Mouse (Mus musculus): ENCODE measurements around the gene Rem2. TPM values are rescaled to one million over a fixed set of nuclear protein-coding genes. Genes with fewer than 3 reads are reported as not detected.

Rem2 gene
- total and polyA plus RNA-seq, 3 experiments = 4.8 to 38.8 TPM; not detected in 1

DNA sequence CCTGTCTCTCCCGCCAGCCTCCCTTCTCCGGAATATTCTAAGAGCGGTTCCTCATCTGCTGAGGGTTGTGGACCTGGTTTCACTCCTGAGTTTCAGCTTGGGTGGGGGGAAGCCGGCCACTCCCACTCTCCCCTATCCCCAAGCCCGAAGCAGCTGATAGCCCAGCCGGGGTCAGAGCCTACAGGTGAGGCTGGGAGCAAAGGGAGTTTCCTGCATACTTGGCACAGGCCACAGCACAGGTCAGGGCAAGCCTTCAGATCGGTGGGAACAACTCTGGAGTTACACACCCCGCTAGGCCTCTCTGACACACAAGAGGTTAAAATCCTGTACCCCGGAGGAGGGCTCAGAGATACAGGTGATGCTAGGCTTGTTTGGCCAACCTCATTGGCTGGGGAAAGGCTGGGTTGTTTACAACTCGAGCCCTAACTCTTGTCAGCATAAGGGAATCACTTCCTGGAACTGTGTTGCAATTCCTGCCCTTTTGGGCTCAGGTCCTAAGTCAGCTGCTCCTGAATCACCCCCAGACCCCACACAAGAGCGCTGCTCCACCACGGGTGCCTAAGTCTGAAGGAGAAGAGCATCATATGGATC lies 41.9 kb upstream of the Rem2 start:
- Histone ChIP-seq H3K27me3 (ENCODE audit: control insufficient read depth in 1 of 2, insufficient read depth in 2 of 2, low read length in 2 of 2) (no peaks in the 10 kb centered on the region), H3K27ac (ENCODE audit: control insufficient read depth, low read depth, low read length) (no peak overlapping the region), H3K4me3 (ENCODE audit: control insufficient read depth in 1 of 2, insufficient read depth in 1 of 2, low read depth in 2 of 2, low read length in 2 of 2) (no peak overlapping the region)

DNA sequence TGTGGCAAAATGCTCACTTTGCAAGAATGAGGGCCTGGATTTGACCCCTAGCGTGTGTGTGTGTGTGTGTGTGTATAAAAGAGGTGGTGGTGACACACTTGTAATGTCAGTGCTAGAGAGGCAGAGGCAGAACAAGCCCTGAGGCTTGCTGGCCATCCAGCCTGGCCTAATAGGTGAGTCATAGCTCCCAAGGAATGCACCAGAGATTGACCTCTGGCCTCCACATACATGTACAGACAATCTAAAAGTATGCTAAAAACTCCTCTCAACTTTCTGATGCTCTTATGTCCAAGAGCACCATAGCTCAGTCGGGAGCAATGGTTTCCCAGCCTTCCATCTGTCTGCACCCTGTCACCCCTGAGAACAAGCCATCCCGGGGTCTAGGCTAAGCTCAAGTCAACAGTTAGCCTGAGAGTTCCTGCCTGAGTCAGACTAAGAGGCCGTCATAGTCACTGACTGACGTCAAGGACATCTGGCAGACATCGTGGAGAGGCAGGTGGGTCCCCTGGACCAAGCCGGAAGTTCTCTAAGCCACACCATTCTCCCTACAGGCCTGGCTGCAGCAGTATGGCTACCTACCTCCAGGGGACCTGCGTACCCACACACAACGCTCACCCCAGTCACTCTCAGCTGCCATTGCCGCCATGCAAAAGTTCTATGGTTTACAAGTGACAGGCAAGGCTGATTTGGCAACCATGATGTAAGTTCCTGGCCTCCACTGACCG lies 40.5 kb upstream of the Rem2 start:
- no peak overlapping the region for H3K4me3 ChIP-seq (ENCODE audit: control insufficient read depth in 1 of 2, insufficient read depth in 1 of 2, low read depth in 2 of 2, low read length in 2 of 2)
- H3K27me3 ChIP-seq (ENCODE audit: control insufficient read depth in 1 of 2, insufficient read depth in 2 of 2, low read length in 2 of 2) = no peaks in the 10 kb centered on the region
- peaks cover 0 to 5% of the 10 kb centered on the region in 2 experiments; a peak in 1 of 4 replicates for H3K36me3 ChIP-seq (ENCODE audit: control insufficient read depth in 1 of 2, insufficient read depth in 2 of 2, low read length in 2 of 2)
- peaks cover 0 to 2% of the 10 kb centered on the region in 2 experiments; a peak in 2 of 4 replicates for H3K4me1 ChIP-seq (ENCODE audit: control insufficient read depth in 1 of 2, insufficient read depth in 2 of 2, low read length in 2 of 2)
- no peak for DNase-seq (ENCODE audit: low read depth, low spot score)
- TF ChIP-seq MYC (IDR thresholded peaks at IDR 0.05; ENCODE audit: low read depth, low read length) (no peak), KAT2A (conservative IDR thresholded peaks at IDR 0.05; ENCODE audit: low read depth, low read length) (no peak), MEF2A (IDR thresholded peaks at IDR 0.05; ENCODE audit: extremely low read depth, insufficient replicate concordance, low read depth, low read length, poor library complexity, severe bottlenecking) (no peak), E2F4 (IDR thresholded peaks at IDR 0.05; ENCODE audit: borderline replicate concordance, low read depth, low read length) (no peak), POLR2AphosphoS5 (IDR thresholded peaks at IDR 0.05; ENCODE audit: borderline replicate concordance, low read depth, low read length) (no peak), ZKSCAN1 (IDR thresholded peaks at IDR 0.05; ENCODE audit: low read depth, low read length) (no peak), MAZ (IDR thresholded peaks at IDR 0.05; ENCODE audit: low read depth, low read length) (no peak), EP300 (IDR thresholded peaks at IDR 0.05; ENCODE audit: low read depth in 1 of 2, low read length in 2 of 2) (no peak)
- H3K27ac ChIP-seq (ENCODE audit: control insufficient read depth, low read depth, low read length) = no peak overlapping the region
- no peaks in the 10 kb centered on the region for H3K9me3 ChIP-seq (replicated peaks; ENCODE audit: insufficient read depth, low read length)
- peaks cover 16% of the 10 kb centered on the region for H3K79me2 ChIP-seq (ENCODE audit: control insufficient read depth, insufficient read depth, low read length, poor library complexity)
- H3K9ac ChIP-seq (ENCODE audit: control insufficient read depth, low read depth, low read length, poor library complexity, severe bottlenecking) = no peak overlapping the region

More for the DNA sequence above, 41.9 kb upstream of the Rem2 start:
- TF ChIP-seq SIN3A (IDR thresholded peaks at IDR 0.05; ENCODE audit: low read length) = no peak
- TF ChIP-seq TBP (IDR thresholded peaks at IDR 0.05; ENCODE audit: low read depth, low read length) = no peak
- TF ChIP-seq ETS1 (IDR thresholded peaks at IDR 0.05; ENCODE audit: low read depth, low read length) = no peak
- no peak for TF ChIP-seq CHD1 (IDR thresholded peaks at IDR 0.05; ENCODE audit: low read depth, low read length)
- no peak for TF ChIP-seq MAX (IDR thresholded peaks at IDR 0.05; ENCODE audit: low read length)
- no peak for TF ChIP-seq ZNF384 (IDR thresholded peaks at IDR 0.05; ENCODE audit: low read depth, low read length)
- TF ChIP-seq NELFE (IDR thresholded peaks at IDR 0.05; ENCODE audit: low read depth, low read length) = no peak
- TF ChIP-seq E2F4 (IDR thresholded peaks at IDR 0.05; ENCODE audit: borderline replicate concordance, low read depth, low read length) = no peak
- TF ChIP-seq NRF1 (IDR thresholded peaks at IDR 0.05; ENCODE audit: insufficient read depth, low read depth, low read length, poor library complexity, severe bottlenecking) = no peak
- no peak for TF ChIP-seq BHLHE40 (IDR thresholded peaks at IDR 0.05; ENCODE audit: borderline replicate concordance, low read depth, low read length)
- TF ChIP-seq USF2 (IDR thresholded peaks at IDR 0.05; ENCODE audit: borderline replicate concordance in 1 of 2, insufficient read depth in 1 of 2, low read depth in 1 of 2, low read length in 2 of 2) = no peak
- no peak for TF ChIP-seq CTCF (IDR thresholded peaks at IDR 0.05 in 2 of 3, conservative IDR thresholded peaks at IDR 0.05 in 1 of 3; ENCODE audit: control insufficient read depth in 1 of 3, insufficient read depth in 1 of 3, low read depth in 2 of 3, low read length in 3 of 3, poor library complexity in 1 of 3, severe bottlenecking in 1 of 3)
- TF ChIP-seq RAD21 (IDR thresholded peaks at IDR 0.05; ENCODE audit: low read depth, low read length) = no peak
- no peak for TF ChIP-seq USF1 (IDR thresholded peaks at IDR 0.05; ENCODE audit: low read depth, low read length)
- no peak for TF ChIP-seq CHD2 (IDR thresholded peaks at IDR 0.05; ENCODE audit: low read length)
- TF ChIP-seq RCOR1 (IDR thresholded peaks at IDR 0.05; ENCODE audit: low read depth, low read length) = no peak
- TF ChIP-seq MAFK (IDR thresholded peaks at IDR 0.05; ENCODE audit: borderline replicate concordance, low read depth, low read length) = no peak
- no peak for TF ChIP-seq MYC (IDR thresholded peaks at IDR 0.05; ENCODE audit: low read depth, low read length)
- no peak for TF ChIP-seq TCF12 (IDR thresholded peaks at IDR 0.05; ENCODE audit: low read depth, low read length)
- TF ChIP-seq ZKSCAN1 (IDR thresholded peaks at IDR 0.05; ENCODE audit: low read depth, low read length) = no peak
- no peak for DNase-seq (ENCODE audit: low read depth, low spot score)
- H3K79me2 ChIP-seq (ENCODE audit: control insufficient read depth, insufficient read depth, low read length, poor library complexity) = peaks cover 19% of the 10 kb centered on the region
- H3K36me3 ChIP-seq (ENCODE audit: control insufficient read depth in 1 of 2, insufficient read depth in 2 of 2, low read length in 2 of 2) = peaks cover 0 to 13% of the 10 kb centered on the region in 2 experiments; a peak in 1 of 4 replicates
- no peaks in the 10 kb centered on the region for H3K9me3 ChIP-seq (replicated peaks; ENCODE audit: insufficient read depth, low read length)
- peaks cover 0 to 9% of the 10 kb centered on the region in 2 experiments; a peak in 2 of 4 replicates for H3K4me1 ChIP-seq (ENCODE audit: control insufficient read depth in 1 of 2, insufficient read depth in 2 of 2, low read length in 2 of 2)
- no peak overlapping the region for H3K9ac ChIP-seq (ENCODE audit: control insufficient read depth, low read depth, low read length, poor library complexity, severe bottlenecking)

Data from MEL (cell line).